Mouse (Mus musculus) heart, adult 9 months (tissue): ENCODE measurements around the gene Taar3.

ENCODE experiments used
- DNase-seq, 2 experiments: peaks; one replicate each; pipeline ENCODE4 v3.0.0; 2022; ENCODE audit warnings: low spot score in 2 of 2

The Taar3 gene

DNA sequence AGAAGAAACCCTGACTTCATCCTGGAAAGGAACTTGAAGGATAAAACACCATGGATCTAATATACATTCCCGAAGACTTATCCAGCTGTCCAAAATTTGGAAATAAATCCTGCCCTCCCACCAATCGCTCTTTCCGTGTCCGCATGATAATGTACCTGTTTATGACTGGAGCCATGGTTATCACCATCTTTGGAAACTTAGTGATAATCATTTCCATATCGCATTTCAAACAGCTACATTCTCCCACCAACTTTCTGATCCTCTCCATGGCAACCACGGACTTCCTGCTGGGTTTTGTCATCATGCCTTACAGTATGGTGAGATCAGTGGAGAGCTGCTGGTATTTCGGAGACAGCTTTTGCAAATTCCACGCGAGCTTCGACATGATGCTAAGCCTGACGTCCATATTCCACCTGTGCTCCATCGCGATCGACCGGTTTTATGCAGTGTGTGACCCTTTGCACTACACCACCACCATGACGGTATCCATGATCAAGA, at the start of gene Taar3:
Gene Taar3, plus strand, starts transcription at position 51 of the 498 bp plus-strand sequence.
- DNase-seq = no peak

DNA sequence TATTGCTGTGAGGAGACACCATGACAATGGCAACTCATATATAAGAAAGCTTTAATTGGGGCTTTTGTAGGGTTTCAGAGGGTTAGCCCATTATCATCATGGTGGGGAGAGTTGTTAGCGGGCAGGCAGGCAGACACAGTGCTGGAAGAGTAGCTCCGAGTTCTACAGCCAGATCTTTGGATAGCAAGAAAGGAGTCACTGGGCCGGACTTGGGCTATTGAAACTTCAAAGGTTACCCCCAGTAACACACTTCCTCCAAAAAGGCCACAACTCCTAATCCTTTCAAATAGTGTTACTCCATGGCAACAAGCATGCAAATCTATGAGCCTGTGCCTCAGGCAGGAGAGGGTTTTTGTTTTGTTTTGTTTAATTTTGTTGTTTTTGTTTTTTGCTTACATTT, 48.2 kb upstream of the Taar3 start:
- DNase-seq = no peak

DNA sequence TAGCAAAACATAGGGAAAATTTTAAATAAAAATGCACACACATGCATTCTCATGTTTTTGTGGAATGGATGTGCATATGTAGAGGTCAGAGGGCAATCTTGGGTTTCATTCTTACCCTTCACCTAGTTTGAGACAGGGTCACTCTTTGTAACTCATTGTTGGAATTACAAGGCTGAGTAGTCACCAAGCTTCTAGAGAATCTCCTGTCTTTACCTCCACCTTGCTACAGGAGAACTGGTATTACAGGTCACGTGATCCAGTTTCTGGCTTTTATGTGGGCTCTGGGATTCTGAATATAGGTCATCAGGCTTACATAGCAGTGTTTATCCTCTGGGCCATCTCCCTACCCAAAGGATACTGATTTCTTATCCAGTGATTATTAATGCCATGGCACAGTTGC, 43.7 kb upstream of the Taar3 start:
- DNase-seq = no peak

DNA sequence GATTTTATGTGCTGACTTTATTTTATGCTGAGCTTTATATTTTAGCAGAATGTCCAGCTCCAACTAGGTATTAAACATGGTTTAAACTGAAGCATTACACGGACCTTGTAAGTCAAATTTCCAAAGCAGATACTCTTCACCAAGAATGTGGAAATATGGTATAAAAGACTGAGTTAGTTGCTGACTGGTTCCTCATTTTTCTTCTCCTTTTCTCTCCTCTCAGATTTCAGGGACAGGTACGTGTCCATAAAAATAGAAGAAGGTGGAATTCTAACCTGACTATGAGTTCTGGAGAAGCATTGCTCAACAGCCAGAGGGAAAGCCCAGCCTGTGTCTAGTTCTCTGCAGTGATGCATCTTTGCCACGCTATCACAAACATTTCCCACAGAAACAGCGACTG, 29.3 kb upstream of the Taar3 start, which contains the start of gene Taar1:
Gene Taar1, plus strand, starts transcription at position 301 of the 400 bp plus-strand sequence.
- DNase-seq = no peak

DNA sequence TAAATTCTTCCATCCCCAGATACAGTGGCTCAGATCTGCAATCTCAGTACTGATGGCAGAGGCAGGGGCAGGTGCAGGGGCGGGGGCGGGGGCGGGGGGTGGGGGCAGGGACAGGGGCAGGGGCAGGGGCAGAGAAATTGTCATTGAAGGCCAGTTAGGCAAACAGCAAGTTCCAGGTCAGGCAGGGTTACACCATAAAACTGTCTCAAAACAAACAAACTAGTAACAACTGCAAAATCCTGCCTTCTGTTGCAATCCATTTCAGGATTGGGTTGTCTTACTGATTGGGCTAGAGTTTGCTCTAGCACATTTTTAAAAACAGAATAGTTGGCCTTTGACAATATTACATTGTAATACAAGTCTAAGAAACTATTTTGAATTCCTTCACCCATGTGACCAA, 26.9 kb upstream of the Taar3 start:
- no peak for DNase-seq

DNA sequence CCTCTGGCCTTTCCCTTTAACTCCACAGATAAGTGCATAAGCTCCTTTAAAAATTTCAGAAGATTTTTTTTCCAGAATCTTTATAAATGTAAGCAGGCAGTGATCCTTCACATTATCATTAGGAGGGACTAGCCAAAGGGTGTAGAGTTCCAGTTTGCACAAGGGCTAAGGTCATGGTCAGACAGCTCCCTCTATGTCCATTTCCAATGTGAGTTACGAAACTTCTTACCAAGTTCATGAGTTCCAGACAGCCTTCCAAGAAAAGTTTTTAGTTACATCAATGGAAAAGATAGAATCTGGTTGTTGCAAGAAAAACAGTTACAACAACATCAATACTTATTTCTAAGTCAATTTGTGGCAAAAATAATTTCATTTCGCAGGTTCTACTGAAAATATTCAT, 25.4 kb upstream of the Taar3 start:
- peak in 1 of 2 experiments; percentile 3 for DNase-seq

DNA sequence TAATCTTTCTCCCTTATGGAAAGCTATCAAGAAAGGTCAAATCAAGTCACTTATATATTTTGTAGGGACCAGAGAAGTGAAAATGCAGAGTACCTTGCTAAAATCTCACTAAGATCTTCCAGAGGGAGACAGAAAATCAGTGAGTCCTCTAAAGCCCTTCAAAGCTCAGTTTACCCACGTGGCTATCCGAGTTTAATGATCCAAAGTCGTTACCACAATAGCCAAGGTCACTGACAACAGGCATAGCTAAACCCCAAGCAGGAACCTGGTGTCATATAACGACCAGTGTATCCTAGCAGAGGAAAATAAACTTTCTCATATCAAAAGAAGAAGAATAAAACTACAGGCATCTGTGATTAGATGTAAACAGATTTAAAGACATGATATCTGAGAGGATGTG, 11.7 kb upstream of the Taar3 start:
- DNase-seq = no peak

DNA sequence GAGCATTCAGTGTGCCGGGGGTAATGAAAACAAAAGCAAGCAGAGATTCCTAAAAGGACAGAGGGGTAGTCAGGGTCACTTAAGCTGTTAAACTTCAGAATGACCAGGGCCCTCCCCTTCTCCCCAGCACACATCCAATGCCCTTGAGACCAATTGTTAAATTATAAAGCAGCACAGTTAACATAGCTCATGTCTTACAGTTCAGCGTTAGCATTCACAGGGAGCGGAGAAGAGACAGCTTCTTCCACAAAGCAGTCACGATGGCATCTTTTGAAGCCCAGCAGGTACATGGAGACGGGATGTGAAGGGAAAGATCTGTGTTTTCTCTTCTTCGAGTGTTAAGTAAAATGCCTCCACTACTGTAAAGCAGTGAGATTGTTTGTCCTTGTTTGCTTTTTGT, 11.0 kb upstream of the Taar3 start, which contains the start of gene Taar2:
Gene Taar2, plus strand, starts transcription at position 261 of the 400 bp plus-strand sequence.
- DNase-seq = no peak

DNA sequence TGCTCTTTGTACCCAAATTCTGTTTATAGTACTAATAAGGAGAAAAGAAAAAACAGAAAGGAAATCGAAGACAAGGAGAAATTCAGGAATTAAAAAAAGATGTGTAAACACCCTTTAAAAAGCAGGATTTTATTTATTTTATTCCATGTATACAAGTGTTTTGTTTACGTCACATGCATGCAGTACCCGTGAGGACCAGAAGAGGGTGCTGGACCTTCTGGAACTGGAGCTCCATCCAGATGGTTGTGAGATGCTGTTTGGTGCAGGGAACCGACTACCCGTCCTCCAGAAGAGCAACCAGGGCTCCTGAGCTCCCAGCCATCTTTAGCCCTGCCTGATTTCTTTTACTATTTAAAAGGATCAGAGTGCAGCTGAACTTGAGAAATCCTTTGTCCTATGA, 6.9 kb upstream of the Taar3 start:
- no peak for DNase-seq

DNA sequence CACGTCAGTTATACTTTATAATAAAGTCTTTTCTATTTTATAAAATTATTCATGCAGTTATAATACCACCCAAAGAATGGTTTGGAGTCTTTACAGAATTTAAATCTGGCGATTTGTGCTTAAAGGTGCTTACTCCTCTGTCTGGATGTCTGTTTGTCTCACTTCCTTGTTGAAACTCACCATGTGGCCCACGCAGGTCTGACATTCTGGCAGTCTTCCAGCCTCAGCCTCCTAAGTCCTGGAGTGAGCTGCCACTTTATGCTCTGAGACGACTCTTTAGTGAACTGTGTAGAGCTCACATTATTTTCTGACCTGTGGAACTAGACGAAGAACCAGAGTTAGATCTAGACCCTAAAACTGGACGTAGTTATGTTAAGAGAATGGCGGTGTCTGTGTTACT, 1.3 kb upstream of the Taar3 start:
- DNase-seq = no peak

DNA sequence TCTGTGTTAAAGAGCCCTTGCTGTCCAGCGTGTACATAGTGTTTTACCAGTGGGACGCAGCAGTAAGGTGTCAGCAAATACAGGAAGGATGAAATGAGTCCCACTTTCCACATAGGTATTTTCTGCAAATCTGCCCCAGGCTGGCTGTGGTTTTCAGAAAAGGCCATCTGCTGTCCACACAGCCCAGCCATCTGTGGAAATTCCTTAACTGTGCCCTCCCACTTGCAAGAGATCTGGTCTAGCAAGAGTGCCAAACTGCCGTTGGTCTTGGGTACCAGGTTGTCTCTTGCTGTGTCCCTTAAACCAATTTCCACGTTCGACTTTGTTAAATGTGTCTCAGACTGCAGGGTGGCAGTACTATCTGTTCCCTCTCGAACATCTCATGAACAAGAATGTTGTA, 2.4 kb downstream of the Taar3 start:
- DNase-seq = no peak

DNA sequence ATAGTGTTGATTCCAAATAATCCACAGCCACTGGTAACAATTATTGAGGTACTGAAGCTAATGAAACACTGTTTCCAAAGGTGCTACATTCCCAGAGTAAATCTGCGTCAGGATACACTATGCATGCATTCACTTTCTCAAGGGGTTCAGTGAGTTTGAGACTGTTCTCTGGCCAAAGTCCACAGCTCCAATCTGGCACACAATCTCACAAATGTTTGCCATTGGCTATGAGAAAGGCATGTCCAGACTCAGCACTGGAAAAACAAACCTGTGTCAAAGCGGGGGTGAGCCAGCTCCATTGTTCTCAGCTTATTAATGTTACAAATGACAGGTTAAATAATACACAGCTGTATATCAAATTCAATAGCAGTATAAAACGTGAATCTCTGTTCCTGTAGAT, 9.7 kb downstream of the Taar3 start:
- no peak for DNase-seq

DNA sequence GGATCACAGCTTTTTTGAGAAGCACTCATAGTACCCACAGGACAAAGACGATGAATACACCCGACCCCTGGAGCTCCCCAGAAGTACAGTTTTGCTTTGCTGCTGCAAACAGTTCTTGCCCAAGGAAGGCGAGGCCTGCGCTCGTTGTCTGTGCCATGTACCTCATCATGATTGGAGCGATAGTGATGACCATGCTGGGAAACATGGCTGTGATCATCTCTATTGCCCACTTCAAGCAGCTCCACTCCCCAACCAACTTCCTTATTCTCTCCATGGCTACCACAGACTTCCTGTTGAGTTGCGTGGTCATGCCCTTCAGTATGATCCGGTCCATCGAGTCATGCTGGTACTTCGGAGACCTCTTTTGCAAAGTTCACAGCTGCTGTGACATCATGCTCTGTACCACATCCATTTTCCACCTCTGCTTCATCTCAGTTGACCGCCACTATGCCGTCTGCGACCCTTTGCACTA, 11.1 kb downstream of the Taar3 start, which contains the start of gene Taar4:
Gene Taar4, plus strand, starts transcription at position 51 of the 472 bp plus-strand sequence.
- no peak for DNase-seq

DNA sequence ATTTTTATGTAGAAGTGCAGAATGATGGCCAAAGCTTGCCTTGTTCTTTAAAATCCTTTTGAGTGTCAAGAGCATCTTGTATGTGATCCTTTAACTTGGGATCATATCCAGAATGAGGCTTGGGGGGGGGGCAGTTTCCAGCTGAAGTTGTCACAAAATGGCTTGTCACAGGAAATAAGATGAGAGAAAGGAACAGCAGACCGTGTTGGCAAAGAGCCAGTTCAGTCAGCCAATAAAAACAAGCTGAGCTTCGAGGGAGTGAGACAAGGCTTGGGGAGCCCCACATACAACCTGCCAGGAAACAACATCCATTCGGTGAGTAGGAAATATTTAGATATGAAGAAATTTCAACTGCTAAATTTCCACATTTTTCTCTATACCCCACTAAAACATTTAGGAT, 14.1 kb downstream of the Taar3 start:
- DNase-seq = no peak

DNA sequence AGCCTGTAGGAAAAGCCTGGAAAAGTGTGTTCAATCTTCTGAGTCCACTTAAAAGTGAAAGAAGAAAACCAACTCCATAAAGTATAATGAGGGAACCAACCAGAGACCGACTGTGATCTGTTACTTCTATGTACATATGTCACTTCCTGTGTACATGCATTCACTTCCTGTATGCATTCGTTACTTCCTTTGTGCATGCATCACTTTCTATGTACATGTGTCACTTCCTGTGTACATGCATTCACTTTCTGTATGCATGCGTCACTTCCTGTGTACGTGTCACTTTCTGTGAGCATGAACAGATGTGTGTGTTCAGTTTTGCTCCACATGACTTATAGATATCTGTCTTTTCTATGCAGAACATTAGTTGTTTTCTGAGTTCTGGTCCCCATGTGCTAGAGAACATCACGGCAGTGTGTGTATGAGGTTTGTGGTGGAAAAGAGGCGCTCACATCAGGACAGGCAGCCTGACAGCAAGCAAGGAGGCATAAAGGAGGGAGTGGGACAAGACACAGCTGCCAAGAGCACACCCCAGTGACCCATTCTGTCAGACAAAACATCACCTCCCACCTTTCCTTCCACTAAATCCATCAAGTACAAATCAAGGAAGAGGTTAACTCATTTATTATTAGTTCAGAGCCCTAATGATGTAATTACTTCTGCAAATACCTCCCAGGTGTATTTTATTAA, 15.7 kb downstream of the Taar3 start:
- DNase-seq = no peak

DNA sequence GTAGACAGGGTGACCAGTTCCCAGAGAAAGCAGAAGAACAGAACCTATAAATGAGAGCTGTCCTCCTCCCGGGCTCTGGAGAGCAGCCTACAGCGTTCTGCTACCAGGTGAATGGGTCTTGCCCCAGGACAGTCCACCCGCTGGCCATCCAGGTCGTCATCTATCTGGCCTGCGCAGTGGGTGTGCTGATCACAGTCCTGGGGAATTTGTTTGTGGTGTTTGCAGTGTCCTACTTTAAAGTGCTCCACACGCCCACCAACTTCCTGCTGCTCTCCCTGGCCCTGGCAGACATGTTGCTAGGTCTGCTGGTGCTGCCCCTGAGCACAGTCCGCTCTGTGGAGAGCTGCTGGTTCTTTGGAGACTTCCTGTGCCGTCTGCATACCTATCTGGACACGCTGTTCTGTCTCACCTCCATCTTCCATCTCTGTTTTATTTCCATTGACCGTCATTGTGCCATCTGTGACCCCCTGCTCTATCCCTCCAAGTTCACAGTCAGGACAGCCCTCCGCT, 21.4 kb downstream of the Taar3 start, which contains the start of gene Taar5:
Gene Taar5, plus strand, starts transcription at position 51 of the 510 bp plus-strand sequence.
- no peak for DNase-seq

DNA sequence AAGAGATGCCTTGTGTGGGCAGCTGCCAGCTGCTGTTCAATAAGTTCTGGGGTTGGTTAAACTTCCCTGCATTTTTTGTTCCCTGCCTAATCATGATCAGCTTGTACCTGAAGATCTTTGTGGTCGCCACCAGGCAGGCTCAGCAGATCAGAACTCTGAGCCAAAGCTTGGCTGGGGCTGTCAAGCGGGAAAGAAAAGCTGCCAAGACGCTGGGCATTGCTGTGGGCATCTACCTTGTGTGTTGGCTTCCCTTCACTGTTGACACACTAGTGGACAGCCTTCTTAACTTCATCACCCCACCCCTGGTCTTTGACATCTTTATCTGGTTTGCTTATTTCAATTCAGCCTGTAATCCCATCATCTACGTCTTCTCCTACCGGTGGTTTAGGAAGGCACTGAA, 21.9 kb downstream of the Taar3 start:
- DNase-seq = no peak

DNA sequence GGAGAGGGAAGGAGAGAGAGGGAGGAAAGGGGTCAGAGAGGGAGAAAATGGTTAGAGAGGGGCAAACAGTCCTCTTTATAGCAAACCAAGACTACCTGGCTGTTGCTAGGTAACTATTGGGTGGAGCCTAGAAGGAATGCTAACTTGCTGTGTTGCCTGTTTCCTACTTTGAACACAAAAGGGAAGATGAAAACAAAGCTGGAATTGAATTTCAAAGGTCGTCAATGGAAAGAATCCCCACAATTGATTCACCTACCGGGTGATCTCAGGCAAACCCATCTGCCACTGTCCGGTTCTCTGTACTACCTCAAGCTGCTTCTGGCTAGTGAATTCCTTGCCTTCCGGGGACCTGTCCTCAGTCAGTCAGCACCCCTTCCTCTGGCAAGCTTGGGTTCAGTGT, 28.6 kb downstream of the Taar3 start:
- no peak for DNase-seq

DNA sequence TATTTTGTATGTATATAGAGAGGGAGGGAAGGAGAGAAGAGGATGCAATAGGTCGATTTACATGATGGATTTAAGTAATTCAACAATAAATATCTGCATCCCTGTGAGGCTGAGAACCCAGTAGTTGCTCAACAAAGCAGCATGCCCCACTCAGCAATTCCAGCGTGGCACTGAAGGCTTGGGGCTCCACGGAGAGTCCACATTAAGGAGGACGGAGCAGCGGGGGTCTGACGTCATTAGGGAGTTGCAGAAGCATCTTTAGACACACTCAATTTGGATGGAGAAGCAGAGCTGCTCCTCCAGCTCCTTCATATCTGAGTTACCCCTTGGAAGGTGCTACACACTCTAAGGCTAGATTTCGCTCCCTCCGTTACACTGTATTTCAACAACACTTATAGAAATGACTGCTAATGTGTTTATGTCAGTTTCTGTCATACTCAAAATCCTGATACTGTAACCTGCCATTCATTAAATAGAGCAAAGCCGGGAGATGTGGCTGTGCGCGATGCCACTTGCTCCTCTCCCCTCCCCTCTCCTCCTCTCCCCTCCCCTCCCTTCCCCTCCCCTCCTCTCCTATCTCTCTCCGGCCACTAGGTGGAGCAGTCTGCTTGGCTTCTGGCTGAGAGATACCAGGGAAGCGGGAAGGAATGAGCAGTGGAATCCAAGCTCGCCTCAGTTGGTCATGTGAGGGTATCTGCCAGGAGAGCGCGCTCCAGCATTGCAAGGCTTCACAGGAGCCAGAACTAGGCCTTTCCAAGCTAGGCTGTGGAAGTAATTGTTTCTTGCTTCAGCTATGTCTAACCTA, 29.7 kb downstream of the Taar3 start:
- DNase-seq = peak; percentile 31 to 47

DNA sequence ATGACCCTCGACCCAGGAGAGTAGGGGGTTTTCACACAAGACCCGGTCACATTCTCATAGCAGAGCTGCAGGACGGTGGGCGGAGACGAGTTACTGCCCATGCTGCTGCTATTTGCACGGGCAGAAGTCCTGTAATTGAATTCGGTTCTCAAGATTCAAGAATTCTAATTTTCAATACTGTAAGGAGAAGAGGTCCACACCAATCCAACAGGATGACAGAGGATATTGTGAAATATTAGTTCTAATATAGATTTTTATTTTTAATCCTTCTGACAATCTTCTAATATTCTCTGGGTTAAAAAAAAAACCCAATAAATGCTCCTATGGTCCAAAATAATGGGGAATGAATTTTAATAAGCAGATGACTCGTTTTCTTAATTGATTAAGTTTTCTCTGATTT, 36.2 kb downstream of the Taar3 start, which contains the start of gene Taar6:
Gene Taar6, minus strand, starts transcription at position 101 of the 400 bp plus-strand sequence.
- DNase-seq = no peak

DNA sequence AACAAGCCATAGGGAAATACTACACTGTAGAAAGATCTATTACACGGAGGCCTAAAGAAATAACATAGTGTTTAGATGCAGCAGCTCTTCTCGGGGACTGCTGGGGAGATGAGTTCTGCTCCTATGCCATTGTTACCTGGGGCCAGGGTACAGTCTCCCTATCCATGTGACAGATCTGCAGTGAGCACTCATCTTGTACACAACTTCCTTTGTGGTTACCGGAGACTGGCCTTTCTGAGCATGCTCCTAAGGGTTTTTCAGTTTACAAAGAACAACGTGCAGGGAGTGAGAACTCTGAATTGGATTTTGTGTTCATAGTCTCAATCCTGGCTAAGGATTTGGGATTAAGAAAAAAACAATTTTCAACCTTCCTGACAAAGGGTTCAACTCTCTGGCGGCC, 37.1 kb downstream of the Taar3 start:
- DNase-seq = no peak

DNA sequence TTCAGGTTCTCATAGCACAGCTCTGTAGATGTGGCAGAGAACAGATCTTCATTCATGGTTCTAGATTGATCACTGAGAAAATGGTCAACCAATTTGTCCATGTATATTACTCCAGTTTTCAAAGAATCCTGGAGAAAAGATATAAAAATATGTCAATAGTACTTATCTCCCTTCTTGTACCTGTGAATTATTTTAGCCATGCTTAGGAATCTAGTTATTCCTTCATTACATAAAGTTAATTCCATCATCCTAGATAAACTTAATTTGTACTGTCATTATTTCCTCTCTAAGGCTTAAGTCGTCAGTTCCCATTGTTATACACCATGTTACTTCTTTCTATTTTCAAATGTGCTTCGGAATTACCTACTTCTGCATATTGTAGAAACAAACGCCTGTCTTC, 44.0 kb downstream of the Taar3 start, which contains the start of gene Taar7a:
Gene Taar7a, minus strand, starts transcription at position 101 of the 400 bp plus-strand sequence.
- DNase-seq = no peak
